Mouse (Mus musculus): ENCODE data around the gene Nuak1. TPM values are rescaled to one million over a fixed set of nuclear protein-coding genes. Genes with fewer than 3 reads are reported as not detected.

Gene Nuak1
- total and polyA plus RNA-seq, 3 experiments = 1.2 to 3.4 (median 1.6) TPM

GRCm38 (mm10) chr10:84397276-84397675 is 43.1 kb downstream of the Nuak1 start:
- Histone ChIP-seq H3K27ac (ENCODE audit: insufficient read depth, low read depth) (no peak overlapping the region), H3K27me3 (replicated peaks) (no peaks in the 10 kb centered on the region), H3K9me3 (replicated peaks; ENCODE audit: low read length) (no peaks in the 10 kb centered on the region), H3K36me3 (replicated peaks in 1 of 2; ENCODE audit: control insufficient read depth in 1 of 2, insufficient read depth in 1 of 2, low read length in 1 of 2) (peaks cover 0 to 35% of the 10 kb centered on the region in 2 experiments), H3K9ac (ENCODE audit: insufficient read depth, low read depth) (no peak overlapping the region), H3K4me1 (ENCODE audit: control insufficient read depth in 1 of 2, insufficient read depth in 2 of 2) (peaks cover 5 to 39% of the 10 kb centered on the region in 2 experiments), H3K4me2 (ENCODE audit: insufficient read depth, low read depth, poor library complexity, severe bottlenecking) (no peak overlapping the region), H3K4me3 (replicated peaks in 1 of 3; ENCODE audit: low read depth in 2 of 3, low read length in 2 of 3, poor library complexity in 1 of 3) (no peak overlapping the region), H3K79me2 (replicated peaks; ENCODE audit: control insufficient read depth, extremely low read depth, insufficient read depth, poor library complexity, severe bottlenecking) (no peaks in the 10 kb centered on the region)
- no peak for DNase-seq (ENCODE audit: extremely low read depth)
- no peak for TF ChIP-seq CTCF (conservative IDR thresholded peaks at IDR 0.05 in 1 of 2, IDR thresholded peaks at IDR 0.05 in 1 of 2; ENCODE audit: low read depth in 2 of 2, low read length in 2 of 2)
- no peak for TF ChIP-seq USF2 (conservative IDR thresholded peaks at IDR 0.05; ENCODE audit: low read depth, low read length)
- no peak for TF ChIP-seq JUN (IDR thresholded peaks at IDR 0.05; ENCODE audit: insufficient read depth, low read depth, low read length)
- in situ Hi-C loops (cut with MboI; ENCODE audit: low pct_ligation_motif_present, low pct_unique_long_range_greater_than_20kb, low sequenced_read_pairs) (no loop called here), dilution Hi-C loops (cut with MboI; ENCODE audit: extremely low pct_ligation_motif_present, extremely low pct_unique_long_range_greater_than_20kb, low sequenced_read_pairs) (no loop called here)

- dilution Hi-C loops (cut with MboI; ENCODE audit: extremely low pct_ligation_motif_present, extremely low pct_unique_long_range_greater_than_20kb, low sequenced_read_pairs) = no loop called here
These were observed 44.3 kb downstream of the Nuak1 start for GRCm38 (mm10) chr10:84395885-84396659.

GRCm38 (mm10) chr10:84395259-84395658 is 45.1 kb downstream of the Nuak1 start:
- Histone ChIP-seq H3K27ac (ENCODE audit: insufficient read depth, low read depth) (no peak overlapping the region), H3K4me2 (ENCODE audit: insufficient read depth, low read depth, poor library complexity, severe bottlenecking) (no peak overlapping the region)
- dilution Hi-C loops (cut with MboI; ENCODE audit: extremely low pct_ligation_motif_present, extremely low pct_unique_long_range_greater_than_20kb, low sequenced_read_pairs) = no loop called here

More at GRCm38 (mm10) chr10:84395885-84396659, 44.3 kb downstream of the Nuak1 start:
- H3K4me3 ChIP-seq (replicated peaks in 1 of 3; ENCODE audit: low read depth in 2 of 3, low read length in 2 of 3, poor library complexity in 1 of 3) = no peak overlapping the region
- TF ChIP-seq JUND (conservative IDR thresholded peaks at IDR 0.05; ENCODE audit: low read depth, low read length) (no peak), SIN3A (IDR thresholded peaks at IDR 0.05; ENCODE audit: low read length) (no peak), MAFK (IDR thresholded peaks at IDR 0.05; ENCODE audit: insufficient replicate concordance, low read length) (no peak), USF2 (conservative IDR thresholded peaks at IDR 0.05; ENCODE audit: low read depth, low read length) (no peak), USF1 (IDR thresholded peaks at IDR 0.05; ENCODE audit: low read depth, low read length) (no peak)
- H3K27ac ChIP-seq (ENCODE audit: insufficient read depth, low read depth) = no peak overlapping the region
- no peak for DNase-seq (ENCODE audit: extremely low read depth)
- H3K4me2 ChIP-seq (ENCODE audit: insufficient read depth, low read depth, poor library complexity, severe bottlenecking) = no peak overlapping the region
- H3K4me1 ChIP-seq (ENCODE audit: control insufficient read depth in 1 of 2, insufficient read depth in 2 of 2) = peaks cover under 1 to 37% of the 10 kb centered on the region in 2 experiments
- no peaks in the 10 kb centered on the region for H3K79me2 ChIP-seq (replicated peaks; ENCODE audit: control insufficient read depth, extremely low read depth, insufficient read depth, poor library complexity, severe bottlenecking)
- H3K9me3 ChIP-seq (replicated peaks; ENCODE audit: low read length) = no peaks in the 10 kb centered on the region
- no peak overlapping the region for H3K9ac ChIP-seq (ENCODE audit: insufficient read depth, low read depth)
- peaks cover 0 to 45% of the 10 kb centered on the region in 2 experiments for H3K36me3 ChIP-seq (replicated peaks in 1 of 2; ENCODE audit: control insufficient read depth in 1 of 2, insufficient read depth in 1 of 2, low read length in 1 of 2)
- in situ Hi-C loops (cut with MboI; ENCODE audit: low pct_ligation_motif_present, low pct_unique_long_range_greater_than_20kb, low sequenced_read_pairs) = no loop called here
- no peaks in the 10 kb centered on the region for H3K27me3 ChIP-seq (replicated peaks)

More at GRCm38 (mm10) chr10:84395259-84395658, 45.1 kb downstream of the Nuak1 start:
- in situ Hi-C loops (cut with MboI; ENCODE audit: low pct_ligation_motif_present, low pct_unique_long_range_greater_than_20kb, low sequenced_read_pairs) = no loop called here
- no peak for TF ChIP-seq NRF1 (IDR thresholded peaks at IDR 0.05; ENCODE audit: low read depth, low read length)
- no peak for TF ChIP-seq JUN (IDR thresholded peaks at IDR 0.05; ENCODE audit: insufficient read depth, low read depth, low read length)
- no peak for TF ChIP-seq CHD2 (IDR thresholded peaks at IDR 0.05; ENCODE audit: low read length)
- no peak for TF ChIP-seq GABPA (IDR thresholded peaks at IDR 0.05; ENCODE audit: insufficient replicate concordance, low read depth, low read length)
- no peak for TF ChIP-seq MXI1 (IDR thresholded peaks at IDR 0.05; ENCODE audit: low read depth, low read length)
- no peak for TF ChIP-seq ZNF384 (IDR thresholded peaks at IDR 0.05; ENCODE audit: low read depth, low read length)
- no peak for TF ChIP-seq MAX (IDR thresholded peaks at IDR 0.05; ENCODE audit: low read length)
- no peak for TF ChIP-seq ZMIZ1 (IDR thresholded peaks at IDR 0.05; ENCODE audit: low read depth, low read length)
- TF ChIP-seq MAZ (IDR thresholded peaks at IDR 0.05; ENCODE audit: low read depth, low read length) = no peak
- TF ChIP-seq USF2 (conservative IDR thresholded peaks at IDR 0.05; ENCODE audit: low read depth, low read length) = no peak
- no peak for TF ChIP-seq MYC (IDR thresholded peaks at IDR 0.05; ENCODE audit: low read depth, low read length)
- no peak for TF ChIP-seq RAD21 (IDR thresholded peaks at IDR 0.05; ENCODE audit: low read depth, low read length)
- TF ChIP-seq ELF1 (IDR thresholded peaks at IDR 0.05; ENCODE audit: low read depth, low read length) = no peak
- no peak for TF ChIP-seq JUND (conservative IDR thresholded peaks at IDR 0.05; ENCODE audit: low read depth, low read length)
- no peak for TF ChIP-seq TCF12 (IDR thresholded peaks at IDR 0.05; ENCODE audit: low read depth, low read length)
- TF ChIP-seq POLR2AphosphoS2 (IDR thresholded peaks at IDR 0.05; ENCODE audit: low read depth, low read length) = no peak
- TF ChIP-seq SMC3 (IDR thresholded peaks at IDR 0.05; ENCODE audit: low read depth, low read length) = no peak
- TF ChIP-seq NELFE (IDR thresholded peaks at IDR 0.05; ENCODE audit: low read depth, low read length) = no peak
- TF ChIP-seq ZC3H11A (IDR thresholded peaks at IDR 0.05; ENCODE audit: low read depth, low read length) = no peak
- TF ChIP-seq MAFK (IDR thresholded peaks at IDR 0.05; ENCODE audit: insufficient replicate concordance, low read length) = no peak
- Histone ChIP-seq H3K27me3 (replicated peaks) (no peaks in the 10 kb centered on the region), H3K9me3 (replicated peaks; ENCODE audit: low read length) (no peaks in the 10 kb centered on the region), H3K36me3 (replicated peaks in 1 of 2; ENCODE audit: control insufficient read depth in 1 of 2, insufficient read depth in 1 of 2, low read length in 1 of 2) (peaks cover 0 to 50% of the 10 kb centered on the region in 2 experiments), H3K4me3 (replicated peaks in 1 of 3; ENCODE audit: low read depth in 2 of 3, low read length in 2 of 3, poor library complexity in 1 of 3) (no peak overlapping the region), H3K9ac (ENCODE audit: insufficient read depth, low read depth) (no peak overlapping the region), H3K79me2 (replicated peaks; ENCODE audit: control insufficient read depth, extremely low read depth, insufficient read depth, poor library complexity, severe bottlenecking) (no peaks in the 10 kb centered on the region), H3K4me1 (ENCODE audit: control insufficient read depth in 1 of 2, insufficient read depth in 2 of 2) (peaks cover 0 to 37% of the 10 kb centered on the region in 2 experiments; a peak in 2 of 4 replicates)
- no peak for DNase-seq (ENCODE audit: extremely low read depth)

Data from CH12.LX (cell line).